Mouse (Mus musculus) WW6 (cell line): ENCODE measurements at regions not wholly inside any gene's neighbourhood (a gene's known extent, or its start where the extent isn't known, plus 50 kb on each side); places are given as distances from the start of the nearest gene placed in this dataset.

ENCODE experiments used
- DNase-seq: peaks from one replicate; pipeline ENCODE4 v3.0.0-alpha.2; 2013; ENCODE audit warnings: low read depth, low spot score

DNA sequence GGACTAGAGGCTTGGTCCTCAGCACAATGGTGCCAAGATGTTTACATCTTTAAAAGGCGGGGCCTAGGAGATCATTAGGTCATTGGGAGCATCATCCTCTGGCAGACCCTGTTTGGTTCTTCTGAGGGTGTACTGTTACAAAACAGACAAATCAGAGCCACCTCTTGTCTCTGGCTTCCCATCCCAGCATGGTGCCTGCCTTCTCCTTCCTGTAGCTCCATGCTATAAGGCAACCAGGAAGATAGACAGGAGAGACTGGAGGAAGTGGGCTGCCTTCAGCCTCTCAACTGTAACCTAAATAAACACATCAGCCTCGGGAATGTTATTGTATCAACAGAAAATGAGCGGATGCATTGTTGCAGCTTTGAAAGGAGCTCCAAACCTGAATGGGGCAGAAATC, 529.8 kb upstream of the Gm765 start:
- DNase-seq: no peak

DNA sequence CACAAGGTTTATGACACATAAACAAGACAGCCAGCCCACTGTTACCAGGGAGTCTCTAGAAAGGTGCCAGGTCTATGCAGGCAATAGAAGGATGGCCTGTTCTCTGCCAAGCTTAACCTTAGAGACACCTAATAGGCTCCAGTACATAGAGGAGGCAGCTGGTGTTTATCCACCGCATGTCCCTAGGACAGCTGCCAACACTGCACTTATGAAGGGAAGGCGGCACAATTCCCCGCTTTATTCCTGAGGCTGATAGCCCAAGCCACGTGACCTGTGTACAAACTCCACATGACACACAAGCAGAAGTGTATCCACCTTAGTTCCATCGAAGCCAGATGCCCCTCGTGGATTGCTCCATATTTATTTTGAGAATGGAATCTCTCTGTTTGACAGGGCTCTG, 527.2 kb upstream of the Gm765 start:
- DNase-seq: no peak

DNA sequence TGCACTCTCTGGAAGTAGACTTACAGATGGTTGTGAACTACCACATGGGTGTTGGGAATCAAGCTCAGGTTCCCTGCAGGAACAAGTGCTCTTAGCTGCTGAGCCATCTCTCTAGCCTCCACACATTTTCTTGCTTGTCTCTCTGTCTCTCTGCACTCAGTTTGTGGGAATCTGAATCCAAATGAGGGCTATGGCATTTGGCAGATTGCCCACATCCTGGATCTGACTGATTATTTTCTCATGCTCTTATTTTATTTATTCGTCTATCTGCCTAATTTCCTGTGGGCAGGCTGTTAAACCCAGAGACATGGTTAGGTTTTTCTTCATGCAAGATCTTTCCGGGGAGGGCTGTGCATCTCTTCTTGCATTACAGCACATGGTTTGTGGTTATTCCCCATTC, 521.8 kb upstream of the Gm765 start:
- no peak for DNase-seq

DNA sequence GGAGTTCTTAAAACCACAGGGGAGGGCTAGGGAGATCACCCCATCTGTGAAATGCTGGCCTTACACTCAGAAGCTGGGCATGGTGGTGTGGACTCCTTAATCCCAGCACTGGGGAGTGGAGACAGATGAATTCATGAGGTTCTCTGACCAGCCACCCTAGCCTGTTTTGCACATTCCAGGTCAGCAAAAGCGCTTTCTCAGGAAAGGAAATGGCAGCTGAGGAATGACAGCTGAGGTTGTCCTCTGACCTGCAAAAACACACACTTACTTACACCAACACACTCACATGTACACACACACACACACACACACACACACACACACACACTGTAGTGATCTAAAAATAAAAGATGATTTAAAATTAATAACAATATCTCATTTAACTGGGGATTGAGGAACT, 513.4 kb upstream of the Gm765 start:
- DNase-seq: no peak

DNA sequence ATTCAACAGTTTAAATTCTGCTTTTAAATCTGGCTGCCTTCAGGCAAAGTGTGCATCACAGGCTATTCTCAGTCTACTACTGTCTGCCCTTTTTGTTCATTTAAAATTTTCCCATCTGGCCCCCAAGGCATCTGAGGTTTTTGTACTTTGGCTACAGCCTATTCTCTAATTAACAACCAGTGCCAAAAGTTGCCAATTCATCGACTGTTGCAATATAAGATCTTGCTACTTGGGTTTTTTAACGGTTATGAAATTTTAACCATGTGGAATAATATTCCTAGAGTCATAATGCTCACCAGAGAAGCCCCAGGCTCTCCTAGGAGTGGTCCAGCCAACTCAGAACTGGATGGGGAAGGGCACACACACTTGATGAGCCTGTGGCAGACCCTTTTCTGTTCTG, 508.4 kb upstream of the Gm765 start:
- DNase-seq: no peak

DNA sequence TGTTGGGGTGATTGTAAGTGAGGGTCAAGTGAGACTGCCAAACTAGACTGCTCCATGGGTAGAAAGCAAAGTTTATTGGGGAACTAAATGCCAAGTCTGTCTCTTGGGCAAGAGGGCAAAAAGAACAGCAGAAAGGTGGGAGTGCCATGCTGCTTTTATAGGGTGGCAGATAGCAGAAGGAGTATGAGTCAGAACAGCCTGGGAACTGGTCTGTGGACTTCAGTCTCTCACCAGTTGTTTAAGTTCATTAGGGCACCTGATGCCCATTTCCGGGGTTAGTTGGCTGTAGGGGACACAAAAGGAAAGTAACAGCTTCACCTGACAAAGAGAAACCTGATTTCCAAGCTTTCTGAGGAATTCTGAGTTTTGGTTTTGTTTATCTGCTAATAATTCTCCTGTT, 506.3 kb upstream of the Gm765 start:
- DNase-seq: no peak

DNA sequence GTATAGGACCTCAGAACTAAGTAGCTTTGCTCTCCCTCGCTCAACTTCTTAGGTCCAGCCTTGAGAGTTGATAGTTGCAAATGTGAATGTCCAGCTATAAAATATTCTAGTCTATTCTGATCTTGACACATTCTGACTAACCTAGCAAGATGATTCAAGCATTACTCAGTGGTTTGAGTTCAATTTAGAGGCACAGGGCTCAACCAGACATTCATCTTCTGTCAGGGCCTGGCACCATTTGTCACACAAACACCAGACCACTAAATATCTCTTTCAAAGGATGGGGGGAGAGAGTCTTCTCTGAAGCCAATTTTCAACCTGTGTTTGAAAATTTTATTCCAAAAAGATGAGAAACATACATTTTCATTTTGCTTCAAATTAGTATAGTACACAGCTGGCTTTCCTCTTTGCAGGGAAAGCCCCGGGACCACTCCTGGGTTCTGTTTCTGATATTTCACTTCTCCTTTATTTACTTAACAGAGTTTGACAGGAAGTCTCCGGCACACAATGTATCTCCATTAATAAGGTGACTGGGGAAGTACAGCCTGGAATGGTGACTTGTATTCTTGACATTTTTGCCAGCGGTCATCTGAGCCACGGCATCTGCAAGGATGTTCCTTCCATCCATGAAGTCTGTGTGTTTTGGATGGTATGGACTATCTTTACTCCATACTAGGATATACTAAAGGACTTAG, 503.6 kb upstream of the Gm765 start:
- no peak for DNase-seq

DNA sequence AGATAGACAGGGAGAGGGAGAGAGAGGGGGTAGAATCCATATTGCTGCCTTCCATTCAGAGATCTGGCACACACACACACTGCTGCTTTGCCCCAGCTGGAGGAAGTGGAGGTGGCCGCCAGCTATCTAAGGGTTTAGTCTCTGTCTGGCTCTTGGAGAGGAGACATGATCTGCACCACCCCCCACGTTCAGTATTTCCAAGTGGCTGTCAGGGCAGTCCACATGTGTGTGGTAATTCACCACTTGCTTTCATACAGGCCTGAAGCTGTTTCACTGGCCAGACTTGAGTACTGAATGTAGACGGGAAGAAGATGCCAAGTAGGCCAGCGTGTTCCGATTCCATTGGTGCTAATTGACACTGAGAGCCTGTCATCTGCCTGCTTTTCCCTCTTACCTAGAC, 501.0 kb upstream of the Gm765 start:
- DNase-seq: no peak

DNA sequence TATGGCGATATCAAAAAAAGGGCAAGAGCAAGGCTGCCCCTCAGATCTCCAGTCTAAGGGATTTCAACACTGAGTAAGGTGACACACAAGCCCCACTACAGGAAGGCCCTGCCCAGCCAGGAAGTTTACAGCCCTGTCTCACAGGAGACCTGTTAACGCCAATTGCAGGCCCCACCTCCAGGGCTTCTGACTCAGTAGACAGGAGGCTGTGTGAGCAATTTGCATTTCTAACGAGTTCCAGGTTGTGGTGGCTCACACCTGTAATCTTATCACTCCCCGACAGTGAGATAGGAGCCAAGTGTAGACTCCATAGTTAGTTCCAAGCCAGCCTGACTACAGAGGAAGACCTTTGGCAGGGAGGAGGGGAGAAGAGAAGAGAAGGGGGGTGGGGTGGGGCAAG, 500.4 kb upstream of the Gm765 start:
- DNase-seq: no peak

DNA sequence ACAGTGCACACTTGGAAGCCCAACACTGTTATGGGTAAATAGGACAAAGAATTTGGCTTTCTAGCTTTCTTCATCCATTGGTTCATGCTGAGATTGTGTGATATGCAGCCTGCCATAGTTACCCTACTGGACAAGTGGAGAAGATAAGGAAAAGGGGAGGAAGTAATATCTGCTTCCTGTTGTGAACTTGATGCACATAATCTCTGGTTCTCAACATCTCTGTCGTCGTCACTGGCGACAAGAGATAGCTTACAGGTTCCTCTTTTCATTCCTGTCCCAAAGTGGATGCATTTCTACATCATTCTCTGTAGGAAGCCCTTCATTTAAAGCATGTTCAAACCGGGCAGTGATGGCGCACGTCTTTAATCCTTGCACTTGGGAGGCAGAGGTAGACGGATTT, 491.4 kb upstream of the Gm765 start:
- DNase-seq: no peak

DNA sequence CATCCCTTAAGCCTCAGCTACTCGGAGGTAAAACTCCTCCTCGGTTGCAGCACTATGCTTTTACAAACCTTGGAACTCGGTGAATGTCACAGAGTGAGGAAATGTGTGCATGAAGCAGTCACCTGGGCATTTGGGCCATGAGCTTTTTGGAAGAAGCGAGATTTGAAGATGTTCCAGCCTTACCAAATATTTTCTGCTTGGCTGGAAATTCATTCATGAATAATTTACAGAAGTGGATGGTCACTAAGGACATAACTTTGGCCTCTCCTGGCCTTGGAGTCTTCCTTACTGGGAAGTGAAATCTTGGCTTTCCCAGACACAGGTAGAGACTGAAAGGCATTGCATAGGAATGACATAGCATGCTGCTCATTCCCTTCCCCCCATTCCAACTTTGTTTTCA, 487.6 kb upstream of the Gm765 start:
- no peak for DNase-seq

DNA sequence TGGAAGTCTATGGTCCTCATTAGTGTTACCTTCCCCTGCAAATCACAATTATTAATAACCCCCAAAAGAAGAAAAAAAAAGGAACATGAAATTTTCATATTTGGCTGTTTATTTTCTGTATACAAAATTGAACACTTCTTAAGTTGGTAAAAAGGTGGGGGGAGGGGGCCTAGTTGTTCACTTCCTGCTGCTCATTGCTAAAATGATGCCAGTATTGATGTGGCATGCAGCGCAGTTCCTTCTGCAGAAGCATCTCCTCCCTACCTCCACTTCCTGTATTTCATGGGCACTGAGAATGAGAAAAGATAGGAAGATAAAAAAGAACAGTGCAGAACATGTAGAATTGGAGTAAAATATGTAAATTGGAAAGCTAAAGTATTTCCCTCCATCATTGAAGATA, 465.5 kb upstream of the Gm765 start:
- DNase-seq: no peak

DNA sequence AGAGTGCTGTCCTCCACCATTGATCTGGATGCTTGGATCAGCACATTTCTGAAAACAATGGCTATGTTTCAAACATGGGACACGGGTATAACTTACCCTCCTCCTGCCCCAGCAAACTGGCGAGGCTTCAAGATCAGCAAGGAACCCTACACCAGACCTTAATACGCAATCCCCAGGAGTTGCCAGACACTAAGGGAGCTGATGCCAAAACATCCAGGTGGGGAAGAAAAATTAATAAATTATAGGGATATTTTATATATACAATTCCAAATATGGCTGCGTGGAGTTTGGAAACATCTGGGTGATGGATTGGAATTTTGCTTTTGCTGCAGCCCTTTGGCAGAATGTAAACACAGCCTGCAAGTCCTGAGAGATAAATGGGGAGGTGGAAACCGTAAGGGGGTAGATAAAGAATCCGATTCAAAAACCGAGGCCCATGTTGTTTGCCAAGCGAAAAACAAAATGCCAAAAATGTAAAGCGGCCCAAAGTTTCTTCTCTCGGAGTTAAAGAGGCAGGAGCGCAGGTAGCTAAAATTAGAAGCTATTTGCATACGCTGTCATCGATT, 460.9 kb upstream of the Gm765 start:
- DNase-seq: no peak

DNA sequence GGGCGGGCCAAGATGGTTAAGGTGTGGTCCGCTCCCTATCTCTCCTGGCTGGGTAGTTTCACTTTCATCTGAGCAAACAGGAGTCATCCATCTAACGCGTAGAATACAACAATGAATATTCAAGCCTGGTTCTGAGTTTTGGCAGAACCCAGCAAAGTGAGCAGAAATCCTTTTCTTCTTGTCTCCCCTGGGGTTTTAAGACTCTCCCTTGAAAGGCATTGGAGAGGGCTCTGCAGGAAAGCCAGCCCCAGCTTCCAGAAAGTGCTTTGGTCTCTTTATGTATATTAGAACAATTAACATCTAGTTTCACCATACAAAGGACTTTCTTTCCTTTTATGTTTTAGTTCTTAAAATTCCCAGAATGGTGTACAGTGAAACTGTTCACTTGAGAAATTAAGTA, 458.5 kb upstream of the Gm765 start:
- DNase-seq: no peak

DNA sequence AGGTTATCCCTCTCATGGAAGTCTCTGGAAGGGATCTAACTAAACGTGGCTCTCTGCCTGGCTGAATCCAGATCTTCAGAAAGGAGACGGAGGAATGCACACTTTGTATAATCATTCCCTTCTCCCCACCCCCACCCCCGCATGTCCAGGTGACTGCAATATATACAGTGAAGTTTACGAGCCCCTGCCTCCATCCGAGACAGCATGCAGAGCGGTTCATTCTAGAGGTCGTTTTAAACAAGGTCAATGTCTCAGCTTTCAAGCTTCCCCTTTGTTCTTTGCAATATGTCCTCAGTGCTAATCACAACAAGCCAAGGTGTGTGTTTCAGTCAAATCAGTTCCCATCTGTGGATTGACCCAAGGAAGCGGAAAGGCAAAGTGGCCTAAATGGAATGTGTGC, 457.5 kb upstream of the Gm765 start:
- DNase-seq: no peak

DNA sequence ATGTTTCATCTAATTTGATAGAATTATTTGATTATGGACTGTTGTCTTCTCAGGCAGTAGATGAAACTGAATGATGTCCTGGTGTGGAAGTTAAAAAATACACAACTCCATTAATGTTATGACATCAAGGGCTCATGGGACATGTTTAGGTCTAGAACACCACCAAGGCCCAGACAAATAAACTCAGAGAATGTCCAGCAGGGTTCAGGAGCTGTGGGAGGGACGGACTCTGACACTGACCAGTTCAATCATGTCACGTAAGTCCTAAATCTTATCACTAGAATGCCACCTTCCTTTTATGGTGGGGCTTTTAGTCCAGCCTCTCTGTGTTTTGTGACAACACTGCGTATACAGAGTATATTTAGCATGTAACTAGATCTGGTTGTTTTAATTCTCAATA, 455.2 kb upstream of the Gm765 start:
- DNase-seq: no peak

DNA sequence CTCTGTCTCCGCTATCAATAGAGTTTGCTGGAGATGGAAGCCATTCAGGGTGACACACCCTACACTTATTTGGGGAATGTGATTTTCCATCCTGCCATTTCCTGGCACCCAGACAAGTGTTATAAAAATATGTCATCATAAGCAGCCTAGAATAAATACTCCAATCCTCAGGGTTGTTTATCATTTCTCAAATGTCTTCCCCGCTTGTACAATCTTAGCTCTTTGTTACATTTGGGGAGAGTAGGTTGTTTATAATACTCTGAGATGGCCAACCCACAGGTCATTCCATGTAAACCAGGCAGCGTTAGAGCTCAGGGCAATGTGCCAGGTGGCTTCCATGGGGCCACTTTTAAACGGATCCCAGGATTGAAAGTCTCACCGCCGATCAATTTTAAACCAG, 454.8 kb upstream of the Gm765 start:
- DNase-seq: no peak

DNA sequence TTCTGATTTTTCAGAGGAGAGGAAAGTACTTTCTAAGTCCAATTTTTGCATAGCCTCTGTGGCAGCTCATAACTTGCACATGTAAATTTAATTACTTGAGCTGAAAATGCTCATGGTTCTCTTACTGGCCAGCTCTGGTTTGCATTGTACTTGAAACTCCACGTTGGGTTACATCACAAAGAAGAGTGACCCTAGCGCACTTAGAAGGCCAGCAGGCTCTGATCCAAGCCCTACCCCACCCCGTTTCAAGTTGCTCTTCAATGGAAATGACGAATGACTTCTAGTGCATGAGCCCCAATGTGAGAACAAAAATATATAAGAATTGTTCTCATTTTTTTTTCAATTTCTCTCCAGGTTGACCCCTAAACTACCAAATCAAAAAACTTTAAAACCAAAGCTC, 454.1 kb upstream of the Gm765 start:
- no peak for DNase-seq

DNA sequence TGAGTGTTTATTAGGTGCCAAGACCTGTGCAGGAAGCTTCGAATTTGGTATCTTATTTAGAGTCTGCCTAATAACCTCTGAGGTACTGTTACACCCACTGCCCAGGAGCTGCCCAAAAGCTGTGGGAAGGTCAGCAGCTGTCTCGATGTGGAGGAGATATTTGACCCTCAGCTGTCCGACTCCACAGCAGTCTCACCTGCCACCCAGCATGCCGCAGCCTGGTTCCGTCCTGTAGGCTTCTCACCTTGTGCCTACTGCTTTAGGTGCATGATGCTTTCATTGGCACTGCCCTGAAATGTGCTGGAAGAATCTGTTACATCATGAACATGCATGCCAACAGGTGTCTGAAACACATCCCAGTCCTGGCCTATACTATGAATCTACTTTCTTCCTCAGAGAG, 444.9 kb upstream of the Gm765 start:
- no peak for DNase-seq

DNA sequence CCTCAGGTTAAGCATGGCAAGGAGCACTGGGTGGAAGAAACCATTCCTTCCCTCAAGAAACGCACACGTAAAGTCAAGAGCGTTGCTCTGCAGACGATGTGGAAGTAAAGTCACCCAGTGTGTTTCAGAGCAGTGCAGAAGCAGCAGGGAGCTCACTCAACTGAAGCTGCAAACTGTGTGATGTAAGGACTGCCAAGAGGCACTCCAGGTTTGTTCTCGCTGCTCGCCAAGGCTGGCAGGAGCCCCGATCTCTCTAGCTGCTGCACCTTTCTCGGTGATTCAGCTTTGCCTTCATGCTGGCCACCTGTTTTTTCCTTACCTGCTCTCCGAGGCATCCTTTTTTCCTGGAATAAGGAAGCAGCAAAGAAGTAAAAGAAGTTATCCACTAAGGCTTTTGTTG, 439.5 kb upstream of the Gm765 start:
- DNase-seq: no peak

DNA sequence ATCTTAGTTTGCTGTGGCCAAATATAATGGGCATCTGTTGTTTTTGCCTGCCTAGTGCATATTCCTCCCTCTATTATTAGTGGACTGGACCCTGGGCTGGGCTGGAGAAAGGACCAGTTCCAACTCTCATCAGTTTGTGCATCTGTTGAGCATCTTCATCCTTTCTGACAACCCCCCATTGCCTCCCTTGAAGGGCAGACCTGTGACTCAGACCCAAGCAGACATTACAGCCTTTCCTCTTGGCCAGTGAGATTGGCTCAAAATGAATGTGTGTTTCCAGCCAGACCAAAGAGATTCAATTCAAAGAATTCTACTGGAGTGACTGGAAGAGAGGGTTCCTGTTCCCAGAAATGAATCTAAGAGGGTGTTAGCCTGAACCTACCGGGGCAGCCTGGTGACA, 433.2 kb upstream of the Gm765 start:
- no peak for DNase-seq

DNA sequence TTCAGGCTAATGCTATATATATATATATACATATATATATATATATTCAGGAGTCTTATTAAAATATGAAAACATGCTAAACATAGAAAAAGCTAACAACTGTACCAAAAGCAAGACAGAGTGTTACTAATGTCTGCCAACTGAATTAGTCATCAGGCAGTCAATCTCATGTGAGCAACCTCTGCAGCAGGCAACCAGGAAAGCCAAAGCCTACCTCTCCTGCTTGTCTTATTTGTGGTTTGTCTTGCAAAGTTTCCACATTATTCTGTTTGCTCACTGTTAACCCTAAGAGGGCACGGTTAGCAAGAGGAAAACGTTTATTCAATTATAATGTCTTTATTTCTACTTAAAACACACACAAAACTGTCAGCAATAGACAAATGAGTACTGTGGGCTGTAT, 427.4 kb upstream of the Gm765 start:
- DNase-seq: no peak

DNA sequence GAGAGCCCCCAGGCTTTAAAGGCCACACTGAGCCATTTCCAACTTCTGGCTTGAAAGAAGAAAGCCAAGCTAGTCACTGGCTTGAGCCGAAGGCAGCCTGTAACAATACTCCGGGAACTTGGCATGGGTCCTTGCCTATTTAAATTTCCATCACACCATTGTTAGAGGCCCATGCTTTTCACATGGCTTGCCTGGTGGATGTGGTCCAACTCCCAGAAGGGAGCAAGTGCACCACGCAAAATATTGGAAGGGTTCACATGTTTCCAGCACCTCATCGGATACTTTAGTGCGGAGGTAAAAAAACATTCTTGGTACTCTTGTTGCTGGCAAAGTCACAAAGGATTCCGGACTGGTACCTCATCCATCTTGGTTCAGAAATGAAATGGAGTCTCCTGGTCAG, 426.8 kb upstream of the Gm765 start:
- no peak for DNase-seq

DNA sequence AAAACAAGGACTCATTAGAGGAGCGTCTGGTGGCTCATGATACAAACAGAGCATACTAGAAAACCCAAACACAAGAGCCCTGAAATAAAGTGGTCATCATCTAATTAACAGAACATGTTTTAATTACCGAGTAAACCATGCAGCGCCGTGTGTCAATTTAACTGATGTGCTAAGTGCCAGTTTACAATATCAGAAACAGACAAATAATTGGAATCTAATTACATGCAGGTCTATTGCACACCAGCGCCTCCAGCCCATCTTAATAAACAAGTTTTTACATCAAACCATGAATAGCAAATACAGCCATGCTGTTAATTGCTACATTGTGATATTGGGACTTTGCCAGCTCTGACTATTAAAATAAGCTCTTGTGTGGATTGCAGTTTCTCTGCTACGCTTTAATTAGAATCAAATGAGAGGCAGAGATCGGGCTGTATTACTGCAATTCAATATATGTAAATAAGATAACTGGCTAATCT, 425.3 kb upstream of the Gm765 start:
- no peak for DNase-seq
